Mouse (Mus musculus): ENCODE data around the gene Gale. TPM values are rescaled to one million over a fixed set of nuclear protein-coding genes. Genes with fewer than 3 reads are reported as not detected.
A peak's percentile ranks its signal among the peaks of the same experiment; 100 is the strongest.
"Not testable (repeated sequence)": the region's sequence is repeated elsewhere in the genome, so short reads cannot be mapped to it uniquely, and the experiment has no call there.

The Gale gene
- polyA plus RNA-seq, 1 experiment from 2014 or later = 32.8 TPM

- ATAC-seq (ENCODE audit: low FRiP score, low read depth) = no peak
- Histone ChIP-seq H3K4me2 (replicated peaks) (peak overlapping the region; percentile 99), H3K4me1 (peaks cover 28% of the 10 kb centered on the region), H3K36me3 (peaks cover 63% of the 10 kb centered on the region), H3K4me3 (peak overlapping the region; percentile 96), H3K27me3 (no peaks in the 10 kb centered on the region), H3K27ac (replicated peaks) (peak overlapping the region; percentile 71; the same call in 1 of the 2 replicates), H3K9ac (replicated peaks) (peak overlapping the region; percentile 96), H3K9me3 (no peaks in the 10 kb centered on the region)
- WGBS = 78% methylated on average over 13 of the region's 13 CpGs
Observed at GRCm38 (mm10) chr4:135972911-135973811, 9.6 kb downstream of the Gale start.

GRCm38 (mm10) chr4:135976146-135976545 lies 12.6 kb downstream of the Gale start:
- peaks cover 15% of the 10 kb centered on the region for H3K4me1 ChIP-seq
- no peaks in the 10 kb centered on the region for H3K27me3 ChIP-seq
- H3K27ac ChIP-seq (replicated peaks) = no peak overlapping the region
- H3K9me3 ChIP-seq = no peaks in the 10 kb centered on the region
- ATAC-seq (ENCODE audit: low FRiP score, low read depth) = no peak
- no peak overlapping the region for H3K9ac ChIP-seq (replicated peaks)
- peaks cover 49% of the 10 kb centered on the region for H3K36me3 ChIP-seq
- 92% methylated on average over 12 of the region's 12 CpGs for WGBS
- H3K4me2 ChIP-seq (replicated peaks) = no peak overlapping the region
- H3K4me3 ChIP-seq = no peak overlapping the region

GRCm38 (mm10) chr4:135980223-135980622 lies 16.7 kb downstream of the Gale start:
- peaks cover 68% of the 10 kb centered on the region for H3K36me3 ChIP-seq
- H3K9ac ChIP-seq (replicated peaks); H3K9me3 ChIP-seq; H3K4me3 ChIP-seq; H3K4me2 ChIP-seq (replicated peaks); ATAC-seq (ENCODE audit: low FRiP score, low read depth); H3K27me3 ChIP-seq; H3K27ac ChIP-seq (replicated peaks); H3K4me1 ChIP-seq: not testable (repeated sequence)
- WGBS = 98% methylated on average over 5 of the region's 5 CpGs

- Histone ChIP-seq H3K4me2 (replicated peaks) (no peak overlapping the region), H3K27ac (replicated peaks) (no peak overlapping the region), H3K36me3 (peaks cover 57% of the 10 kb centered on the region), H3K9me3 (no peaks in the 10 kb centered on the region), H3K4me1 (peaks cover 15% of the 10 kb centered on the region), H3K27me3 (no peaks in the 10 kb centered on the region), H3K9ac (replicated peaks) (no peak overlapping the region), H3K4me3 (no peak overlapping the region)
- ATAC-seq (ENCODE audit: low FRiP score, low read depth) = no peak
- 85% methylated on average over 7 of the region's 7 CpGs for WGBS
Observed at GRCm38 (mm10) chr4:135981524-135982063, 18.1 kb downstream of the Gale start.

- Histone ChIP-seq H3K4me3 (no peak overlapping the region), H3K9me3 (no peaks in the 10 kb centered on the region), H3K9ac (replicated peaks) (no peak overlapping the region), H3K27ac (replicated peaks) (no peak overlapping the region), H3K4me1 (peaks cover 24% of the 10 kb centered on the region), H3K27me3 (no peaks in the 10 kb centered on the region), H3K36me3 (peaks cover 41% of the 10 kb centered on the region), H3K4me2 (replicated peaks) (no peak overlapping the region)
- 89% methylated on average over 5 of the region's 5 CpGs for WGBS
- no peak for ATAC-seq (ENCODE audit: low FRiP score, low read depth)
Observed at GRCm38 (mm10) chr4:135984556-135984955, 21.0 kb downstream of the Gale start.

GRCm38 (mm10) chr4:135985193-135985592 lies 21.7 kb downstream of the Gale start:
- 93% methylated on average over 5 of the region's 5 CpGs for WGBS
- no peaks in the 10 kb centered on the region for H3K27me3 ChIP-seq
- no peak overlapping the region for H3K9ac ChIP-seq (replicated peaks)
- ATAC-seq (ENCODE audit: low FRiP score, low read depth) = no peak
- H3K27ac ChIP-seq (replicated peaks) = no peak overlapping the region
- peaks cover 24% of the 10 kb centered on the region for H3K4me1 ChIP-seq
- H3K36me3 ChIP-seq = peaks cover 41% of the 10 kb centered on the region
- no peaks in the 10 kb centered on the region for H3K9me3 ChIP-seq
- H3K4me3 ChIP-seq = no peak overlapping the region
- no peak overlapping the region for H3K4me2 ChIP-seq (replicated peaks)

- ATAC-seq (ENCODE audit: low FRiP score, low read depth) = no peak
- Histone ChIP-seq H3K4me2 (replicated peaks) (peak overlapping the region; percentile 84), H3K9ac (replicated peaks) (peak overlapping the region; percentile 95; the same call in 1 of the 2 replicates)
Observed at GRCm38 (mm10) chr4:135985769-135986168, 22.2 kb downstream of the Gale start.

GRCm38 (mm10) chr4:135986301-135986942 lies 22.9 kb downstream of the Gale start:
- WGBS = 10% methylated on average over 23 of the region's 23 CpGs
- no peak for ATAC-seq (ENCODE audit: low FRiP score, low read depth)

More at GRCm38 (mm10) chr4:135985769-135986168, 22.2 kb downstream of the Gale start:
- 91% methylated on average over 7 of the region's 7 CpGs for WGBS
- Histone ChIP-seq H3K27ac (replicated peaks) (no peak overlapping the region), H3K4me1 (peaks cover 24% of the 10 kb centered on the region), H3K4me3 (peak overlapping the region; percentile 97), H3K9me3 (no peaks in the 10 kb centered on the region), H3K36me3 (peaks cover 39% of the 10 kb centered on the region), H3K27me3 (no peaks in the 10 kb centered on the region)

GRCm38 (mm10) chr4:135986943-135987710 lies 23.6 kb downstream of the Gale start, which contains the start of gene Pithd1:
TSS of gene Pithd1 (minus strand) at chr4:135987264.
- ATAC-seq (ENCODE audit: low FRiP score, low read depth) = peak; percentile 92
- peak within 1 kb of the TSS; percentile 95 for H3K9ac ChIP-seq (replicated peaks)
- no peaks in the 10 kb centered on the region for H3K9me3 ChIP-seq
- WGBS = under 1% methylated on average over 76 of the region's 81 CpGs
- peaks cover 33% of the 10 kb centered on the region for H3K36me3 ChIP-seq
- peaks cover 24% of the 10 kb centered on the region for H3K4me1 ChIP-seq
- H3K4me2 ChIP-seq (replicated peaks) = peak within 1 kb of the TSS; percentile 84
- H3K27me3 ChIP-seq = no peaks in the 10 kb centered on the region
- H3K4me3 ChIP-seq = peak within 1 kb of the TSS; percentile 97
- H3K27ac ChIP-seq (replicated peaks) = peak within 1 kb of the TSS; percentile 80

More at GRCm38 (mm10) chr4:135986301-135986942, 22.9 kb downstream of the Gale start:
- H3K4me2 ChIP-seq (replicated peaks) = peak overlapping the region; percentile 84
- H3K27me3 ChIP-seq = no peaks in the 10 kb centered on the region
- peaks cover 24% of the 10 kb centered on the region for H3K4me1 ChIP-seq
- peak overlapping the region; percentile 95 for H3K9ac ChIP-seq (replicated peaks)
- peak overlapping the region; percentile 80 for H3K27ac ChIP-seq (replicated peaks)
- H3K4me3 ChIP-seq = peak overlapping the region; percentile 97
- H3K9me3 ChIP-seq = no peaks in the 10 kb centered on the region
- peaks cover 36% of the 10 kb centered on the region for H3K36me3 ChIP-seq

- Histone ChIP-seq H3K4me1 (peaks cover 24% of the 10 kb centered on the region), H3K36me3 (peaks cover 27% of the 10 kb centered on the region), H3K9ac (replicated peaks) (peak overlapping the region; percentile 95), H3K9me3 (no peaks in the 10 kb centered on the region), H3K27me3 (no peaks in the 10 kb centered on the region), H3K4me3 (peak overlapping the region; percentile 97), H3K27ac (replicated peaks) (peak overlapping the region; percentile 80; the same call in 1 of the 2 replicates), H3K4me2 (replicated peaks) (peak overlapping the region; percentile 84)
- no peak; the same call in 1 of the 2 replicates for ATAC-seq (ENCODE audit: low FRiP score, low read depth)
- WGBS = 70% methylated on average over 9 of the region's 9 CpGs
Observed at GRCm38 (mm10) chr4:135987714-135988113, 24.2 kb downstream of the Gale start.

- Histone ChIP-seq H3K4me1 (no peaks in the 10 kb centered on the region), H3K36me3 (no peaks in the 10 kb centered on the region), H3K27ac (replicated peaks) (no peak overlapping the region), H3K4me2 (replicated peaks) (no peak overlapping the region), H3K27me3 (no peaks in the 10 kb centered on the region), H3K4me3 (no peak overlapping the region), H3K9ac (replicated peaks) (no peak overlapping the region), H3K9me3 (peaks cover 5% of the 10 kb centered on the region; the same call in 1 of the 2 replicates)
- no peak for ATAC-seq (ENCODE audit: low FRiP score, low read depth)
- 97% methylated on average over 6 of the region's 6 CpGs for WGBS
Observed at GRCm38 (mm10) chr4:135993941-135994340, 30.4 kb downstream of the Gale start.
